Mouse (Mus musculus): ENCODE measurements around the gene Bcl3. TPM values are rescaled to one million over a fixed set of nuclear protein-coding genes. Genes with fewer than 3 reads are reported as not detected.
A peak's percentile ranks its signal among the peaks of the same experiment; 100 is the strongest.

The Bcl3 gene
- polyA plus RNA-seq, 1 experiment from 2014 or later = 4.4 TPM

DNA sequence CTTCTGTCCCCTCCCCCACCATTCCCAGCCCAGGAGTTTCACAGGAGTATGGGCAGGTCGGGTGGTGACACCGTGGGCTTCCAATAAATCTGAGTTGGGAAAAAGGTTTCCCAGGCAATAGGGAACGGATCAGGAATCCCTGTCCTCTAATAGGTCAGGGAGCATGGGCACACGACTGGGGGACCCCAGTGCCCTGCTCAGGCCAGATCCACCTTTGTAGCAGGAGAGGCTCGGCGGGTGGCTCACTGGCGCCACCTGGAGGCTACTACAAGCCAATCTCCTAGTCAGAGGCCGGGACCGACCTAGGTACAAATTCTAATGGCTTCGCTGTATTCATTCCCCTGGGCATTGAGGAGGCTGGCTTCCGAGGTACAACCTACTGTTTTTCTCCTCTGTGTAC lies 21.0 kb upstream of the Bcl3 start:
- Histone ChIP-seq H3K9ac (no peak overlapping the region), H3K27me3 (ENCODE audit: insufficient read depth, low read length) (peaks cover 8% of the 10 kb centered on the region; the same call in 1 of the 2 replicates), H3K4me1 (ENCODE audit: insufficient read depth) (no peaks in the 10 kb centered on the region), H3K27ac (ENCODE audit: low read depth) (no peak overlapping the region), H3K4me2 (no peak overlapping the region), H3K36me3 (ENCODE audit: insufficient read depth) (no peaks in the 10 kb centered on the region), H3K9me3 (ENCODE audit: low read depth, low read length) (no peaks in the 10 kb centered on the region), H3K4me3 (ENCODE audit: low read depth, low read length) (no peak overlapping the region)
- peak; percentile 73 for ATAC-seq (ENCODE audit: insufficient read depth)
- peak; percentile 91 for TF ChIP-seq CTCF (IDR thresholded peaks at IDR 0.05; ENCODE audit: low read depth)
- 4% methylated on average over 11 of the region's 11 CpGs for WGBS
- peak; percentile 81 for DNase-seq

DNA sequence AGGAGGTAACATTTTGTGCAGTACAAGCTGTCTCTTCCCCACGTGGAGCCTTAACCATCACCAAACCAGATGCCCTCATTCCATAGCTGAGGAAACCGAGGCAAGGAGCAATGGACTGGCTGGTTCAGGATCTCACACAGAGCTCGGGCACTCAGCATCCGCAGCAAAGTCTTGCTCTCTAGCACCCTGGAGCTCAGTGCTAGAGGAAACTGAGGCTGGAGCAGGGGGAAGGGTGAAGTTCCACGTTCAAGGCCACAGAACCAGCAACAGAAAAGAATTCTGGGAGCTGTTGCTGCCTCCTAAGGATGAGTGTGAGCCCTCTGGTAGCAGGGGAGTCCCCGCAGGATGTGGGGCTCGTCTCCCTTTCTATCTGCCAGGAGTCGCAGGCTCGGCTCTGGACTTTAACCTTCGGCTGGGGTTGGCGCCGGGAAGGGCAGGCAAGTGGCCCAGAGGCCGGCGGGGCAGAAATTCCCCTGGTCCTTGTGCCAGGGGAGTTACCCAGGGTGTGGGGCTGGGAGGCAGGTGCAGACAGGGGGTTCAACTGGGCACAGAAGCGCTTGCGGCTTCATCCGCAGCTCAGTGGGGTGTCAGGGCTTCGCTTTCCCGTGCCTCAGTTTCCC lies 20.4 kb upstream of the Bcl3 start:
- Histone ChIP-seq H3K27me3 (ENCODE audit: insufficient read depth, low read length) (peaks cover 8% of the 10 kb centered on the region; the same call in 1 of the 2 replicates), H3K9me3 (ENCODE audit: low read depth, low read length) (no peaks in the 10 kb centered on the region), H3K36me3 (ENCODE audit: insufficient read depth) (no peaks in the 10 kb centered on the region), H3K9ac (no peak overlapping the region), H3K4me2 (no peak overlapping the region), H3K4me3 (ENCODE audit: low read depth, low read length) (no peak overlapping the region), H3K4me1 (ENCODE audit: insufficient read depth) (no peaks in the 10 kb centered on the region), H3K27ac (ENCODE audit: low read depth) (no peak overlapping the region)
- ATAC-seq (ENCODE audit: insufficient read depth) (no peak), DNase-seq (no peak)
- WGBS = 25% methylated on average over 19 of the region's 19 CpGs
- TF ChIP-seq CTCF (IDR thresholded peaks at IDR 0.05; ENCODE audit: low read depth) = no peak

DNA sequence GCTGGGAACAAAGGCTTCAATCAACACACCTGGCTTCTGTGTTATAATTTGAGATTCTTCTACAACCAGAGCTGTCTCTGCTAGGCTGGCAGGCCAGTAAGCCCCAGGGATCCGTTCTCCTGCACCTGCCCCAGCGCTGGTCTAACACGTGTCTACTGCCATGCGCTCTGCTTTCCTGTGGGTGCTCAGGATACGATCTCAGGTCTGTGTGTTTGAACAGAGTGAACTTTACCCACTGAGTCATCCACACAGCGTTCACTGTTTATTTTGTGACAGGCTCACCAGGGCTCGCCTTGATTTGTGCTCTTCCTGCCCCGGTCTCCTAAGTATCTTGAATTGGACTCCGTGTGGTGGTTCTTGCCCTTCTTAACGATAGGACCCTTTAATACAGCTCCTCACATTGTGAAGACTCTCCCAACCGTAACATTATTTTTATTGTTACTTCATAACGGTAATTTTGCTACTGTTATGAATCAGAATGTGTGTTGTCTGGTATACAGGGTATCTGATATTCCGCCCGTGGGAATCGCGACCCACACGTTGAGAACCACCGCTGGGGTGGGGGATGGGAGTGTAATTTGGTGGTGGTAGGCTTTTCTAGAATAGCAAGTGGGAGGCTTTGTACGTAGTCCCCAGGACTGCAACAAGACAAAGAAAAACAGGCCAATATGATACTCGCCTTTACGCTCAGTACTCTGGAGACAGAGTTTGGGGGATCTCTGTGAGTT lies 19.3 kb upstream of the Bcl3 start:
- DNase-seq (no peak), ATAC-seq (ENCODE audit: insufficient read depth) (no peak)
- no peaks in the 10 kb centered on the region for H3K4me1 ChIP-seq (ENCODE audit: insufficient read depth)
- no peaks in the 10 kb centered on the region for H3K9me3 ChIP-seq (ENCODE audit: low read depth, low read length)
- H3K27ac ChIP-seq (ENCODE audit: low read depth) = no peak overlapping the region
- no peak for TF ChIP-seq CTCF (IDR thresholded peaks at IDR 0.05; ENCODE audit: low read depth)
- peaks cover 8% of the 10 kb centered on the region; the same call in 1 of the 2 replicates for H3K27me3 ChIP-seq (ENCODE audit: insufficient read depth, low read length)
- no peaks in the 10 kb centered on the region for H3K36me3 ChIP-seq (ENCODE audit: insufficient read depth)
- H3K9ac ChIP-seq = no peak overlapping the region
- WGBS = 63% methylated on average over 21 of the region's 21 CpGs
- no peak overlapping the region for H3K4me3 ChIP-seq (ENCODE audit: low read depth, low read length)
- H3K4me2 ChIP-seq = no peak overlapping the region

DNA sequence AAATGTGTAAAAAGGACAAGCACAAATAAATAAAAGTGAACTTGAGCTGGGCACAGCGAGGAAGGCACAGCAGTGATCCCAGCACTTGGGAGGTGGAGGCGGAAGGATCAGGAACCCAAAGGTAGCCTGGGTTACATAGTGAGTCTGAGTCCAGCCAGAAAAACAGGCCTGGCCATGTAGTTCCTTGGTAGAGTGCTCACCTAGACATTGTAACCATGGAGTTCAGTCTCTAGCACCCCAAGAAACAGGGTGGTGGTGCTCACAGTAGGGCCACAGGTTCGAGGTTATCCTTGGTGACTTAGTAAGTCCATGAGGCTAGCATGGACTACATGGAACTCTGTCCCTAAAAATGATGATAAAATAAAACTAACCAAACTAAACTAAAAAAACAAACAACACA lies 18.4 kb upstream of the Bcl3 start:
- H3K9ac ChIP-seq = no peak overlapping the region
- no peak for DNase-seq
- peaks cover 8% of the 10 kb centered on the region; the same call in 1 of the 2 replicates for H3K27me3 ChIP-seq (ENCODE audit: insufficient read depth, low read length)
- ATAC-seq (ENCODE audit: insufficient read depth) = no peak
- H3K36me3 ChIP-seq (ENCODE audit: insufficient read depth) = no peaks in the 10 kb centered on the region
- no peak overlapping the region for H3K4me3 ChIP-seq (ENCODE audit: low read depth, low read length)
- no peak overlapping the region for H3K27ac ChIP-seq (ENCODE audit: low read depth)
- no peaks in the 10 kb centered on the region for H3K4me1 ChIP-seq (ENCODE audit: insufficient read depth)
- TF ChIP-seq CTCF (IDR thresholded peaks at IDR 0.05; ENCODE audit: low read depth) = no peak
- 74% methylated on average over 3 of the region's 3 CpGs for WGBS
- no peaks in the 10 kb centered on the region for H3K9me3 ChIP-seq (ENCODE audit: low read depth, low read length)
- no peak overlapping the region for H3K4me2 ChIP-seq

DNA sequence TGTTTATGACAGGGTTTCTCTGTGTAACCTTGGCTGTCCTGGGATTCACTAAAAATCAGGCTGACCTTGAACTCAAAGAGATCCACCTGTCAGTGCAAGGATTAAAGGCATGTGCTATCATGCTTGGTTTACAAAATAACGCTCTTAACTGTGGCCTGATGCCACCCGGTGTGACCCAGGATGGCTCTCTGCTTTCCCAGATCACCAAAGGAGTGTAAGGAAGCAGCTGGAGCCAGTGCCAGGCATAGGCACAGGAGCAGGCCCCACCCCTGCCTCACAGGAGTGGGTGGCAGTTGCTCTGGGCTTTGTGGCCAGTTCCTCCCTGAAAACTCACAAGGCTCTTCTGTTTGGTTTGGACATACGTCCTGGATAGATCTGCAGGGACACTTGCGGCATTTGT lies 17.8 kb upstream of the Bcl3 start:
- Histone ChIP-seq H3K27me3 (ENCODE audit: insufficient read depth, low read length) (peaks cover 8% of the 10 kb centered on the region; the same call in 1 of the 2 replicates), H3K4me2 (no peak overlapping the region), H3K4me1 (ENCODE audit: insufficient read depth) (no peaks in the 10 kb centered on the region), H3K4me3 (ENCODE audit: low read depth, low read length) (no peak overlapping the region), H3K9me3 (ENCODE audit: low read depth, low read length) (no peaks in the 10 kb centered on the region), H3K36me3 (ENCODE audit: insufficient read depth) (no peaks in the 10 kb centered on the region), H3K9ac (no peak overlapping the region), H3K27ac (ENCODE audit: low read depth) (no peak overlapping the region)
- ATAC-seq (ENCODE audit: insufficient read depth) (no peak), DNase-seq (no peak)
- no peak for TF ChIP-seq CTCF (IDR thresholded peaks at IDR 0.05; ENCODE audit: low read depth)
- WGBS = 69% methylated on average over 4 of the region's 4 CpGs

GRCm38 (mm10) chr7:19836843-19837242 lies 14.3 kb upstream of the Bcl3 start:
- no peaks in the 10 kb centered on the region for H3K4me1 ChIP-seq (ENCODE audit: insufficient read depth)
- no peaks in the 10 kb centered on the region for H3K27me3 ChIP-seq (ENCODE audit: insufficient read depth, low read length)
- no peak for DNase-seq
- no peak overlapping the region for H3K4me2 ChIP-seq
- H3K36me3 ChIP-seq (ENCODE audit: insufficient read depth) = no peaks in the 10 kb centered on the region
- no peak overlapping the region for H3K9ac ChIP-seq
- no peak for ATAC-seq (ENCODE audit: insufficient read depth)
- H3K4me3 ChIP-seq (ENCODE audit: low read depth, low read length) = no peak overlapping the region
- 52% methylated on average over 3 of the region's 3 CpGs for WGBS
- no peak overlapping the region for H3K27ac ChIP-seq (ENCODE audit: low read depth)
- no peaks in the 10 kb centered on the region for H3K9me3 ChIP-seq (ENCODE audit: low read depth, low read length)
- no peak for TF ChIP-seq CTCF (IDR thresholded peaks at IDR 0.05; ENCODE audit: low read depth)

GRCm38 (mm10) chr7:19834055-19834454 lies 11.5 kb upstream of the Bcl3 start:
- Histone ChIP-seq H3K4me1 (ENCODE audit: insufficient read depth) (peaks cover 5% of the 10 kb centered on the region), H3K4me3 (ENCODE audit: low read depth, low read length) (no peak overlapping the region), H3K9me3 (ENCODE audit: low read depth, low read length) (no peaks in the 10 kb centered on the region), H3K27me3 (ENCODE audit: insufficient read depth, low read length) (no peaks in the 10 kb centered on the region), H3K9ac (no peak overlapping the region), H3K4me2 (no peak overlapping the region), H3K36me3 (ENCODE audit: insufficient read depth) (no peaks in the 10 kb centered on the region), H3K27ac (ENCODE audit: low read depth) (no peak overlapping the region)
- DNase-seq = no peak
- no peak for TF ChIP-seq CTCF (IDR thresholded peaks at IDR 0.05; ENCODE audit: low read depth)
- no peak for ATAC-seq (ENCODE audit: insufficient read depth)
- 54% methylated on average over 3 of the region's 3 CpGs for WGBS

Data from lung, embryonic 14.5 days (tissue).